Mouse (Mus musculus) CH12.LX (cell line): ENCODE results near the gene Ccdc89. TPM values are rescaled to one million over a fixed set of nuclear protein-coding genes. Genes with fewer than 3 reads are reported as not detected.

Experiments used
- DNase-seq: peaks from one replicate; pipeline ENCODE4 v3.0.0-alpha.2; 2013; ENCODE audit errors: extremely low read depth
- H3K27ac ChIP-seq: 2 replicates; pipeline ENCODE4 v1.5.1; 2012; ENCODE audit warnings: low read depth, mild to moderate bottlenecking, control low read depth, moderate library complexity; ENCODE audit not compliant: insufficient read depth
- H3K27me3 ChIP-seq: replicated peaks from 2 replicates; pipeline ENCODE3; 2012; ENCODE audit warnings: inconsistent platforms
- H3K36me3 ChIP-seq, 2 experiments: replicated peaks in 1 of 2; 2 replicates each; pipeline versions ENCODE3 to v1.6.1; 2012; ENCODE audit warnings: inconsistent platforms in 1 of 2, low read length in 1 of 2, mild to moderate bottlenecking in 1 of 2, mixed read lengths in 1 of 2, moderate library complexity in 1 of 2; ENCODE audit not compliant: control insufficient read depth in 1 of 2, insufficient read depth in 1 of 2
- H3K4me1 ChIP-seq, 2 experiments: 2 replicates each; pipeline ENCODE4 v1.6.1; 2012; ENCODE audit warnings: inconsistent platforms in 1 of 2, moderate library complexity in 1 of 2; ENCODE audit not compliant: insufficient read depth in 2 of 2, control insufficient read depth in 1 of 2
- H3K4me2 ChIP-seq: 2 replicates; pipeline ENCODE4 v1.6.1; 2012; ENCODE audit warnings: low read depth, mild to moderate bottlenecking, control low read depth; ENCODE audit not compliant: poor library complexity, insufficient read depth, severe bottlenecking
- H3K4me3 ChIP-seq, 3 experiments: fragments of 150-350 bp in 1 of 3; sonication (generic) in 1 of 3; replicated peaks in 1 of 3; 2 replicates each; pipeline versions ENCODE3 to v1.5.1; 2011 to 2012; ENCODE audit warnings: low read depth in 2 of 3, low read length in 2 of 3, mild to moderate bottlenecking in 2 of 3, moderate library complexity in 2 of 3, control low read depth in 1 of 3, improper control_type of control experiment in 1 of 3, inconsistent platforms in 1 of 3, mixed read lengths in 1 of 3; ENCODE audit not compliant: poor library complexity in 1 of 3
- H3K79me2 ChIP-seq: replicated peaks from 2 replicates; pipeline ENCODE4 v1.6.1; 2012; ENCODE audit warnings: mild to moderate bottlenecking, moderate library complexity; ENCODE audit not compliant: control insufficient read depth, poor library complexity, insufficient read depth, severe bottlenecking; ENCODE audit errors: extremely low read depth
- H3K9ac ChIP-seq: 2 replicates; pipeline ENCODE4 v1.6.1; 2012; ENCODE audit warnings: low read depth, mild to moderate bottlenecking, control low read depth, moderate library complexity; ENCODE audit not compliant: insufficient read depth
- H3K9me3 ChIP-seq: replicated peaks from 2 replicates; pipeline ENCODE3; 2012; ENCODE audit warnings: low read length, inconsistent platforms, mixed read lengths
- CHD1 ChIP-seq: IDR thresholded peaks from 2 replicates; pipeline ENCODE4 v1.6.1; 2012; ENCODE audit warnings: low read depth, low read length, improper control_type of control experiment, inconsistent platforms
- EP300 ChIP-seq: IDR thresholded peaks from 2 replicates; pipeline ENCODE4 v1.6.1; 2011; ENCODE audit warnings: low read length, improper control_type of control experiment
- ETS1 ChIP-seq: conservative IDR thresholded peaks from 2 replicates; pipeline ENCODE4 v1.6.1; 2012; ENCODE audit warnings: low read depth, mild to moderate bottlenecking, inconsistent platforms, low read length, improper control_type of control experiment, moderate library complexity
- HCFC1 ChIP-seq: IDR thresholded peaks from 2 replicates; pipeline ENCODE4 v1.6.1; 2012; ENCODE audit warnings: low read depth, mild to moderate bottlenecking, inconsistent platforms, low read length, improper control_type of control experiment
- IRF4 ChIP-seq: IDR thresholded peaks from 2 replicates; pipeline ENCODE4 v1.6.1; 2014; ENCODE audit warnings: low read depth, mild to moderate bottlenecking, inconsistent platforms, low read length, improper control_type of control experiment
- JUN ChIP-seq: IDR thresholded peaks from 2 replicates; pipeline ENCODE4 v1.6.1; 2011; ENCODE audit warnings: low read depth, mild to moderate bottlenecking, low read length, improper control_type of control experiment, moderate library complexity; ENCODE audit not compliant: insufficient read depth
- KAT2A ChIP-seq: IDR thresholded peaks from 2 replicates; pipeline ENCODE4 v1.6.1; 2012; ENCODE audit warnings: low read length, improper control_type of control experiment, inconsistent platforms; ENCODE audit not compliant: insufficient replicate concordance
- MAFK ChIP-seq: IDR thresholded peaks from 2 replicates; pipeline ENCODE4 v1.6.1; 2011; ENCODE audit warnings: low read length, improper control_type of control experiment; ENCODE audit not compliant: insufficient replicate concordance
- MAX ChIP-seq: IDR thresholded peaks from 2 replicates; pipeline ENCODE4 v1.6.1; 2011; ENCODE audit warnings: low read length, improper control_type of control experiment
- MAZ ChIP-seq: IDR thresholded peaks from 2 replicates; pipeline ENCODE4 v1.6.1; 2012; ENCODE audit warnings: low read depth, mild to moderate bottlenecking, inconsistent platforms, low read length, improper control_type of control experiment, moderate library complexity
- MXI1 ChIP-seq: IDR thresholded peaks from 2 replicates; pipeline ENCODE4 v1.6.1; 2011; ENCODE audit warnings: mild to moderate bottlenecking, low read depth, low read length, improper control_type of control experiment
- MYC ChIP-seq: IDR thresholded peaks from 2 replicates; pipeline ENCODE4 v1.6.1; 2011; ENCODE audit warnings: low read depth, mild to moderate bottlenecking, improper control_type of control experiment, low read length
- NELFE ChIP-seq: IDR thresholded peaks from 2 replicates; pipeline ENCODE4 v1.6.1; 2011; ENCODE audit warnings: low read depth, low read length, improper control_type of control experiment
- NRF1 ChIP-seq: IDR thresholded peaks from 2 replicates; pipeline ENCODE4 v1.6.1; 2014; ENCODE audit warnings: low read depth, mild to moderate bottlenecking, inconsistent platforms, low read length, improper control_type of control experiment, moderate library complexity
- POLR2A ChIP-seq: IDR thresholded peaks from 2 replicates; pipeline ENCODE4 v1.6.1; 2011; ENCODE audit warnings: low read depth, mild to moderate bottlenecking, improper control_type of control experiment, low read length
- POLR2AphosphoS2 ChIP-seq: IDR thresholded peaks from 2 replicates; pipeline ENCODE4 v1.6.1; 2011; ENCODE audit warnings: low read depth, low read length, improper control_type of control experiment
- RCOR1 ChIP-seq: conservative IDR thresholded peaks from 2 replicates; pipeline ENCODE4 v1.6.1; 2012; ENCODE audit warnings: low read depth, mild to moderate bottlenecking, inconsistent platforms, low read length, improper control_type of control experiment
- SMC3 ChIP-seq: IDR thresholded peaks from 2 replicates; pipeline ENCODE4 v1.6.1; 2011; ENCODE audit warnings: low read depth, low read length, improper control_type of control experiment
- UBTF ChIP-seq: IDR thresholded peaks from 2 replicates; pipeline ENCODE4 v1.6.1; 2012; ENCODE audit warnings: low read depth, mild to moderate bottlenecking, inconsistent platforms, low read length, improper control_type of control experiment, moderate library complexity
- USF1 ChIP-seq: IDR thresholded peaks from 2 replicates; pipeline ENCODE4 v1.6.1; 2014; ENCODE audit warnings: low read depth, mild to moderate bottlenecking, inconsistent platforms, low read length, improper control_type of control experiment
- ZC3H11A ChIP-seq: IDR thresholded peaks from 2 replicates; pipeline ENCODE4 v1.6.1; 2012; ENCODE audit warnings: low read depth, mild to moderate bottlenecking, inconsistent platforms, low read length, improper control_type of control experiment
- ZKSCAN1 ChIP-seq: IDR thresholded peaks from 2 replicates; pipeline ENCODE4 v1.6.1; 2012; ENCODE audit warnings: low read depth, inconsistent platforms, low read length, improper control_type of control experiment, borderline replicate concordance
- dilution Hi-C: fragments of 300-500 bp; cut with MboI; formaldehyde crosslinking; loops from 2 replicates; pipeline ENCODE4 v1.14.3; 2020; ENCODE audit warnings: low sequenced_read_pairs; ENCODE audit not compliant: extremely low pct_unique_long_range_greater_than_20kb, extremely low pct_ligation_motif_present
- in situ Hi-C: fragments of 300-500 bp; cut with MboI; formaldehyde crosslinking; loops from 3 replicates; pipeline ENCODE4 v1.14.3; 2019; ENCODE audit warnings: low sequenced_read_pairs, low pct_ligation_motif_present, low pct_unique_long_range_greater_than_20kb, mixed read lengths
- polyA plus RNA-seq: library from polyadenylated mRNA; unstranded; fragments of >175 nt; gene quantifications from 2 replicates; pipeline ENCODE4 v1.2.1, GENCODE M21; 2012; ENCODE audit warnings: low read depth; ENCODE audit not compliant: insufficient read length
- total RNA-seq, 2 experiments: library from RNA; depleted of rRNA; stranded (reverse); fragments of 300-350 nt in 1 of 2; fragments of >200 nt in 1 of 2; gene quantifications; 2 replicates each; pipeline ENCODE4 v1.2.3; 2012 to 2014

Gene Ccdc89
- total and polyA plus RNA-seq, 3 experiments: not detected

DNA sequence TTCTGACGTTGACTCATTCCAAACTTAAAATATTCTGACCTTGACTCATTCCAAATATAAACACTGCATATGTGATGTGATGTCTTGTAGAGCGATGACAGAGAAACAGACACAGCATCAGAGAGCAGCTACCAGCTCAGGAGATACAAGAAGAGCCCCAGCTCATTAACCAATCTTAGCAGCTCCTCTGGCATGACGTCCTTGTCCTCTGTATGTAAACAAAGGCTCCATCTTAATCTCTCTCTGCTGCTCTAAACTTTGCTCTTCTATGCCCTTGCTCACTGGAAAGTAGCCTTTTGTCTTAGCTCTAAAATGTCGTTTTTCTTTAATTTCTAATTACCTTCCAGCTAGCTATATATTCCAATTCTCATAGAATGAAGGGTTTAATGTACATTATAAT lies 31.3 kb upstream of the Ccdc89 start:
- no peaks in the 10 kb centered on the region for H3K9me3 ChIP-seq
- TF ChIP-seq MAZ (no peak), NELFE (no peak), JUN (no peak), MYC (no peak), RCOR1 (no peak), MXI1 (no peak), POLR2AphosphoS2 (no peak), USF1 (no peak), KAT2A (no peak), ZC3H11A (no peak), MAX (no peak), ZKSCAN1 (no peak), POLR2A (no peak), MAFK (no peak), IRF4 (no peak), NRF1 (no peak), HCFC1 (no peak), UBTF (no peak)
- TF ChIP-seq, all 38 proteins: peak for 0
- dilution Hi-C loops (no loop called here), in situ Hi-C loops (no loop called here)
- Histone ChIP-seq H3K4me3 (no peak overlapping the region), H3K79me2 (no peaks in the 10 kb centered on the region), H3K27ac (no peak overlapping the region), H3K36me3 (no peaks in the 10 kb centered on the region), H3K4me2 (no peak overlapping the region; the same call in 1 of the 2 replicates), H3K4me1 (no peaks in the 10 kb centered on the region; a peak in 1 of 4 replicates), H3K27me3 (no peaks in the 10 kb centered on the region), H3K9ac (no peak overlapping the region)
- no peak for DNase-seq

DNA sequence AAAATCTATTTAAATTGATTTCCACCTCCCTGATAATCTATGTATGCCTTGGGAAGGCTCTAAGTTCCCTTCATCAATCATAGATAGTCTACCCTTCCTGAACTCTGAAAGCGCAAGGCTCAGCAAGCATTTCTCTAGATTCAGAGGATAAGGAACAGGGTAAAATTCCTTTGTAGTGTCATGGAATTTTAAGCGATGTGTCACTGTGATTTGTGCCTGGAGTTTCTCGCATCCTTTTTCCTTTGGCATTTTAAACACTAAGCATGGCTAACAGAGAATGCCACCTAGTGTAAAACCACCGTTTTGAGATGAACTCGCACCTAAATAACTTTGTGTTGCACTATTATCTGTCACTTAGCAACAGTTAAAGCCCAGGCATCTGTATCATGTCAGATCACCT lies 30.4 kb upstream of the Ccdc89 start:
- H3K4me2 ChIP-seq: peak overlapping the region; percentile 71
- dilution Hi-C loops (no loop called here), in situ Hi-C loops (no loop called here)

More for the DNA sequence above, 30.4 kb upstream of the Ccdc89 start:
- Histone ChIP-seq H3K4me3 (peak overlapping the region in 1 of 3 experiments; percentile 1), H3K79me2 (no peaks in the 10 kb centered on the region), H3K36me3 (no peaks in the 10 kb centered on the region), H3K27me3 (no peaks in the 10 kb centered on the region), H3K27ac (no peak overlapping the region), H3K9ac (no peak overlapping the region), H3K4me1 (no peaks in the 10 kb centered on the region; a peak in 1 of 4 replicates), H3K9me3 (no peaks in the 10 kb centered on the region)
- DNase-seq: no peak
- TF ChIP-seq USF1: no peak
- no peak for TF ChIP-seq CHD1
- TF ChIP-seq ETS1: no peak
- no peak for TF ChIP-seq POLR2AphosphoS2
- TF ChIP-seq KAT2A: no peak
- no peak for TF ChIP-seq ZKSCAN1
- no peak for TF ChIP-seq MAFK
- no peak for TF ChIP-seq EP300
- TF ChIP-seq SMC3: no peak
- TF ChIP-seq, all 38 proteins: peak for 0
